Mouse (Mus musculus) liver, embryonic 14.5 days (tissue): ENCODE results near the gene Rab6b. TPM values are rescaled to one million over a fixed set of nuclear protein-coding genes. Genes with fewer than 3 reads are reported as not detected.

Source experiments
- ATAC-seq: fragments of 200-750 bp; cut with Nextera tagmentation; 2 replicates; pipeline ENCODE4 v1.8.0; 2017; ENCODE audit warnings: moderate number of reproducible peaks, mild to moderate bottlenecking, moderate library complexity; ENCODE audit not compliant: insufficient read depth
- DNase-seq, 3 experiments: peaks; one replicate each; pipeline ENCODE4 v3.0.0-alpha.2; 2012 to 2013; ENCODE audit warnings: low read depth in 3 of 3, low spot score in 3 of 3
- H3K27ac ChIP-seq: fragments of 300-500 bp; sonication (generic); 2 replicates; pipeline ENCODE4 v1.5.1; 2014; ENCODE audit warnings: moderate library complexity, mild to moderate bottlenecking, control low read depth, inconsistent platforms
- H3K27me3 ChIP-seq: fragments of 300-500 bp; sonication (generic); 2 replicates; pipeline ENCODE4 v1.6.1; 2014; ENCODE audit warnings: mild to moderate bottlenecking, low read length, moderate library complexity; ENCODE audit not compliant: control insufficient read depth, insufficient read depth
- H3K36me3 ChIP-seq: fragments of 300-500 bp; sonication (generic); replicated peaks from 2 replicates; pipeline ENCODE4 v1.6.1; 2014; ENCODE audit warnings: low read depth; ENCODE audit not compliant: control insufficient read depth, insufficient read depth
- H3K4me1 ChIP-seq, 2 experiments: fragments of 200-500 bp in 1 of 2; fragments of 300-500 bp in 1 of 2; sonication (generic) in 1 of 2; replicated peaks; 2 replicates each; pipeline ENCODE4 v1.6.1; 2012 to 2014; ENCODE audit warnings: antibody characterized with exemption in 1 of 2, inconsistent platforms in 1 of 2, low read length in 1 of 2; ENCODE audit not compliant: control insufficient read depth in 2 of 2, insufficient read depth in 2 of 2
- H3K4me2 ChIP-seq: fragments of 300-500 bp; sonication (generic); 2 replicates; pipeline ENCODE4 v1.6.1; 2014; ENCODE audit warnings: low read depth, mild to moderate bottlenecking, control low read depth, moderate library complexity
- H3K4me3 ChIP-seq, 2 experiments: fragments of 200-500 bp in 1 of 2; fragments of 300-500 bp in 1 of 2; sonication (generic) in 1 of 2; 2 replicates each; pipeline ENCODE4 v1.5.1; 2012 to 2014; ENCODE audit warnings: low read depth in 2 of 2, low read length in 2 of 2, mild to moderate bottlenecking in 2 of 2, control low read depth in 1 of 2, inconsistent platforms in 1 of 2, moderate library complexity in 1 of 2; ENCODE audit not compliant: insufficient read depth in 1 of 2
- H3K9ac ChIP-seq: fragments of 300-500 bp; sonication (generic); replicated peaks from 2 replicates; pipeline ENCODE4 v1.6.1; 2014; ENCODE audit warnings: mild to moderate bottlenecking, control low read depth, moderate library complexity
- H3K9me3 ChIP-seq: fragments of 300-500 bp; sonication (generic); 2 replicates; pipeline ENCODE4 v1.6.1; 2016; ENCODE audit warnings: low read length, mixed read lengths; ENCODE audit not compliant: control insufficient read depth
- CTCF ChIP-seq: IDR thresholded peaks from 2 replicates; pipeline ENCODE4 v1.5.1; 2016; ENCODE audit warnings: antibody characterized with exemption, low read depth, control low read depth
- EP300 ChIP-seq: IDR thresholded peaks from 2 replicates; pipeline ENCODE4 v1.6.1; 2016; ENCODE audit warnings: antibody characterized with exemption, low read depth
- WGBS: fragments of 180-500 bp; shearing (Covaris S2); extraction: QIAGEN DNeasy Blood & Tissue Kit; methylation state at CpG from one replicate; pipeline ENCODE4 v1.1.7; 2014; ENCODE audit not compliant: insufficient replicate concordance; 5-methylcytosine and 5-hydroxymethylcytosine counted together
- polyA plus RNA-seq, 2 experiments: library from polyadenylated mRNA; depleted of rRNA in 1 of 2; stranded (reverse) in 1 of 2; unstranded in 1 of 2; fragments of >200 nt; fragmentation: Nextera tagmentation in 1 of 2; extraction: Ambion mirVana in 1 of 2; gene quantifications; 2 replicates each; pipeline versions ENCODE4 v1.2.1 to v1.2.3; 2012 to 2014

Gene Rab6b
- polyA plus RNA-seq, 2 experiments, result 0.11 TPM; not detected in 1

DNA sequence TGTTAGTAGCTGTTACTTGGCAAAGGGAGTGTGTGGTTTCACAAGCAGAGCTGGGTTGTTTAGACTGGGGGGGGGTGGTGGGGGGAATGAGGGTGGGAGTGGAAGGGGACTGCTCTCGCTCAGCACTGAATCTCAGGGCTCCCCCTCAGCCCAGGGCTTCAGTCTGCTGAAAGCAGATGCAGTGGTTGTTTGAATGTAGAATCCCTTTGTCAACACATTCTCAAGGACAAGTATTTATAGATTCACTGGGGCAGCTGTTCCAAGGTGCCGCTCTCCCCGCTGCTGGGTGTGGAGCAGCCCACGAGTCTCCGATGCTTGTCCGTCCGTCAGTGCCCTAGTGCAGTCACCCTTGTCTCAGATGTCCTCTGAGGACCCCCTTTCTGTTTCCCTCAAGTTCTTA, 29.7 kb downstream of the Rab6b start:
- no peaks in the 10 kb centered on the region for H3K27me3 ChIP-seq
- no peak overlapping the region for H3K4me3 ChIP-seq
- DNase-seq (no peak), ATAC-seq (no peak)
- WGBS, result 81% methylated on average over 7 of the region's 7 CpGs
- H3K27ac ChIP-seq, result no peak overlapping the region
- H3K9me3 ChIP-seq, result no peaks in the 10 kb centered on the region
- H3K4me2 ChIP-seq, result no peak overlapping the region
- no peak overlapping the region for H3K9ac ChIP-seq
- H3K4me1 ChIP-seq, result no peaks in the 10 kb centered on the region
- H3K36me3 ChIP-seq, result no peaks in the 10 kb centered on the region
- TF ChIP-seq EP300 (no peak), CTCF (no peak)

DNA sequence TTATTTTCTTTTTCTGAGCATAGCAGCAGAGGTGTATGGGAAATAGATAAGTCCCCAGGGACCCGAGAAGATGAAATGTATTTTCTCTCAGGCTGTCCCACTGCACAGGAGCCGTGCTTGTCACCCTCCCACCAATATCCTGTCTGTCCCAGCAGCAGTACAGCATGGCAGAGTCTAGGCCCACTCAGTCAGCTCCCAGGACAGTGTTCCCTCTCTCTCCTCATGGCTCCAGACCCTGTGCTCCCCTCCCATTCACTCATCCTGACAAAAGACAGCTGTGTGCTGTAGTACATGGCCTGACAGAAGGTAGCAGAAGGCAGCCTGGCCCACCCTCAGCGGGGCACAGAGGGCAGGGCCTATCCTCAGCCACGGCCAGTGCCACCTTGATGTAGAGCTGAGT, 32.3 kb downstream of the Rab6b start:
- H3K4me3 ChIP-seq, result no peak overlapping the region
- DNase-seq (no peak), ATAC-seq (no peak)
- no peak overlapping the region for H3K27ac ChIP-seq
- H3K9ac ChIP-seq, result no peak overlapping the region
- 37% methylated on average over 4 of the region's 4 CpGs for WGBS
- H3K4me2 ChIP-seq, result no peak overlapping the region
- no peaks in the 10 kb centered on the region for H3K9me3 ChIP-seq
- no peak for TF ChIP-seq EP300
- TF ChIP-seq CTCF, result no peak
- H3K36me3 ChIP-seq, result no peaks in the 10 kb centered on the region
- H3K4me1 ChIP-seq, result no peaks in the 10 kb centered on the region
- H3K27me3 ChIP-seq, result no peaks in the 10 kb centered on the region

DNA sequence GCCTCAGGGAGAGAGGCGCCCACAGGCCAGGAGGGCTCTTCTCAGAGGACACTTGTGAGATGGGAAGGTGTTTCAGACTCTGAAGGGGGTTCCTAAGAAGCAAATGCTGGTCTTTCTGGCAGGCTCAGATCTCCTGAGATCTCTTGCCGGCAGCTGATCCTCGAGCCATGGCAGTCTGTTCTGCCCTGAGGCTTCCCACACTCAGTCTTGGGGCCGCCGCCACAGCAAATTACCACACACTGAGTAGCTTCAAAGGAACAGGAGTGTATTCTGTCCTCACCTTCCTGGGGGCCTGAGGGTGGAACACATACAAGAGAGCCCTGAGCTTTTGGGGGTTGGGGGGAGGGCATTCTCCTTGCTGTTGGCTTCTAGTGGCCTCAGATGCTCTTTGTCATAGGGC, 33.8 kb downstream of the Rab6b start:
- DNase-seq (no peak), ATAC-seq (no peak)
- Histone ChIP-seq H3K4me3 (no peak overlapping the region), H3K4me1 (no peaks in the 10 kb centered on the region), H3K36me3 (no peaks in the 10 kb centered on the region), H3K9me3 (no peaks in the 10 kb centered on the region), H3K27ac (no peak overlapping the region), H3K4me2 (no peak overlapping the region), H3K9ac (no peak overlapping the region), H3K27me3 (no peaks in the 10 kb centered on the region)
- WGBS, result 51% methylated on average over 5 of the region's 5 CpGs
- TF ChIP-seq CTCF, result no peak
- TF ChIP-seq EP300, result no peak

DNA sequence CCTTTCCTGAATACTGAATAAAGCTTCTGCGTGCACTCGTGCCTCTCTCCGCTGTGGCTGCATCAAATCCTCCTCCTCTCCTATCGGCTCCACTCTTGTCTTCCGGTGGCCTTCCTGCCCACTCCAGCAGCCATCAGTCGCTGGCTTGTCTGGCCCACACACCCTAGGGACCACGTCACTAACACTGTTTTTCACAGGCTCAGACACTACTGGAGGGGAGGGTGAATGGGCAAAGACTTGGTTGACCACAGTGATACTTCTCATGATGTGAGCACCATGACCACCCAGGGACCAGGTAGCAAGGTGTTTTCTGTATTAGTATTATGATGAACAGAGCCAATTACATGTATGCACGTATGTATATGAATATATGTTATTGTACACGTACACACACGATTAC, 34.7 kb downstream of the Rab6b start:
- Histone ChIP-seq H3K27me3 (no peaks in the 10 kb centered on the region), H3K4me1 (no peaks in the 10 kb centered on the region), H3K9me3 (no peaks in the 10 kb centered on the region), H3K27ac (no peak overlapping the region), H3K4me3 (no peak overlapping the region), H3K36me3 (no peaks in the 10 kb centered on the region), H3K9ac (no peak overlapping the region), H3K4me2 (no peak overlapping the region)
- WGBS, result 79% methylated on average over 10 of the region's 10 CpGs
- TF ChIP-seq CTCF, result no peak
- no peak for TF ChIP-seq EP300
- DNase-seq (no peak), ATAC-seq (no peak)

DNA sequence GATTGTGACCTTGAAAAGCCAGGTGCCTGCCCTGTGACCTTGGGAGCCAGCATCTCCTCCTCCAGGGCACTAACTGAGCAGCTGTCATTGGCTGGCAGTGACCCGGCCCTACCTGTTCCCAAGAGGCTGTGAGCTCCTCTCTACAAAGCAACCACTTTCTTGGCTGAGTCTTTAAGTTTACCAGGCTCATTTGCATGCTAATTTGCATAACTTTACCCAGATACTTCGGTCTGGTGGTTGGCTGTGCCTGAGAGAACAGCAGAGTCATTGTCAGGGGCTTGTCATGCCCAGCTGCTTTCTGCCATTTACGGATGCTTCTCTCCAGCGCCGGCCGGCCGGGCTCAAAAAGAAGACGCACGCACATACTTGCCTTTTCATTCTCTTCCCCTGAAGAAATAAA, 35.1 kb downstream of the Rab6b start:
- Histone ChIP-seq H3K27ac (no peak overlapping the region), H3K27me3 (no peaks in the 10 kb centered on the region), H3K4me1 (no peaks in the 10 kb centered on the region), H3K9me3 (no peaks in the 10 kb centered on the region), H3K4me2 (no peak overlapping the region), H3K4me3 (no peak overlapping the region), H3K9ac (no peak overlapping the region), H3K36me3 (no peaks in the 10 kb centered on the region)
- no peak for DNase-seq
- no peak for TF ChIP-seq EP300
- no peak for TF ChIP-seq CTCF
- ATAC-seq, result no peak
- WGBS, result 44% methylated on average over 9 of the region's 9 CpGs

DNA sequence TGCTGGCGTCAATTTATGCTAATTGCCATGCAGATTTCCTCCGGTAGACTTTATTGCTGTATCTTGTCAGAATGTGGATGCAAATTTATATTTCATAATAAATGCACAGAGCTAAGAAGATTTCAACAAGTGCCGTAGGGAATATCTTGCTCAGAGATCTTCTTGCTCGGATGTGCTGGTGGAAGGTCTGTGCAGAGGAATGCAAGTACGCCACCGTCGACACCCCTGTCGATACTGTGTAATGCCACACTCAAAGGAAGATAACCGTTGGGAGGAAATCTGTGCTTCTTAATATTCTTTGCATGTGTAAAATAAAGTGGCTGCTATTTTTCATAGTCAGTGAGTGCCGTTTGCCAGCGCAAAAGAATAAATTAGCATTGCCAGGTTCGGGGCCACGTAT, 35.5 kb downstream of the Rab6b start:
- no peaks in the 10 kb centered on the region for H3K27me3 ChIP-seq
- no peaks in the 10 kb centered on the region for H3K36me3 ChIP-seq
- TF ChIP-seq EP300, result no peak
- no peak for TF ChIP-seq CTCF
- no peak overlapping the region for H3K9ac ChIP-seq
- H3K4me2 ChIP-seq, result no peak overlapping the region
- WGBS, result 68% methylated on average over 13 of the region's 13 CpGs
- no peaks in the 10 kb centered on the region for H3K9me3 ChIP-seq
- DNase-seq, result no peak
- no peak overlapping the region for H3K27ac ChIP-seq
- no peaks in the 10 kb centered on the region for H3K4me1 ChIP-seq
- no peak overlapping the region for H3K4me3 ChIP-seq
- no peak for ATAC-seq
